13 mouse cellular contexts compared by ENCODE assay signal in the genomic region with DNA sequence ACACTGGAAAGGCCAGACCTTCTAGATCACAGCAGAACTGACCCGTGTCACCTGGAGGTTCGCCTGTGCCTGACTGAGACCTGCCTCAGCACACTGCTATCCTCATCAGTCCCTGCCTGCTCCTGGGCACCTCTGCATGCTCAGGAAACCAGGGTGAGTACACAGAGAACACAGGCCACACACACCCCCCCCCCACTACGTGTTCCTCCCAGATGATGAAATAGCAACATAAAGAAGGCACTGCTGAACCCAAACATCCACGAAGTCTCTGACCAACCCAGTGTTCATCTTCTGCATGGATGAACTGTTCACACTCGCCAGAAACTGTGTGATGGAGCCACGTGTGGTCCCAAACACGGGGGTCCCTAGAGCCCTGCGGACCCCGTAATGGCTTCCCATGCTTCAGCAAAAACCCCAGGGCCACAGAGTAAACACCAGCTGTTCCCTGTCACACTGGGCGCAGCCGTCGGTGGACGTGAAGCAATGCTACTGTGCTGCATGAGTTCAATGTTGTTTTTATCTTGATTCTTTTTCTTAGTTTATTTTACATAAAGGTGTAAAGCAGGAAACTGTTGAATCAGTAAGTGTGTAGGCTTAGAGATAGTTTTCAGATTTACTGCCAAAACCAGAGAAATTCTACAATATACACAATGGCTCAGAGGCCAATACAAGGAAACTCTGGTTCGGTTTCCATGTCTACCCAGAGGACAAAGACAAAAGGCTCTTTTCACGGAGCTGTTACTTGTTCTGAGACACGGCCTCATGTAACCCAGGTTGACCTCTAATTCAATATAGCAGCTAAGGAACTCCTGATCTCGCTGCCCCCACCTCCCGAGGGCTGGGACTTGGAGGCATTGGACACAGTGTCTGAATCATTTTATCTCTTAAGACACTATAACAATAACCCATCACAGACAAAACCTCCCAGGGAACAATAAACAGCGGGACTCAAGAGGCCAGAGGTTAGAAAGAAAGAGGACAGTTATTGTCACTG. TPM values are rescaled to one million over a fixed set of nuclear protein-coding genes. Genes with fewer than 3 reads are reported as not detected.
DNase-seq lines count a peak whose midpoint lies in the region; ATAC-seq and TF ChIP-seq lines count a peak whose summit lies in the region.
"Had no signal": no experiment of that assay in that cellular context is flagged by ENCODE, and none has a peak within 500 bp of the region (broad histone marks: within the 10 kb centered on the region; RNA-seq: fewer than 3 reads in every experiment).

No protein-coding gene starts in this region.

- no peaks in the 10 kb centered on the region for H3K9me3 ChIP-seq in forebrain, postnatal 0 days (ENCODE audit: low read length)

- no peaks in the 10 kb centered on the region for H3K4me1 ChIP-seq in forebrain, postnatal 0 days (ENCODE audit: insufficient read depth)

- no peak overlapping the region for H3K4me2 ChIP-seq in forebrain, postnatal 0 days (ENCODE audit: low read depth)

- no peak overlapping the region for H3K9ac ChIP-seq in forebrain, postnatal 0 days

- no peak for TF ChIP-seq CTCF in forebrain, postnatal 0 days (IDR thresholded peaks at IDR 0.05; ENCODE audit: low read depth)

- peak; percentile 65 for ATAC-seq in forebrain, postnatal 0 days

- H3K27me3 ChIP-seq in forebrain, postnatal 0 days (ENCODE audit: insufficient read depth, low read length), result no peaks in the 10 kb centered on the region

- no peak overlapping the region for H3K4me3 ChIP-seq in forebrain, postnatal 0 days (ENCODE audit: low read depth, low read length)
- H3K4me3 ChIP-seq: left cerebral cortex, adult 2 months had no signal

- H3K36me3 ChIP-seq in forebrain, postnatal 0 days (ENCODE audit: insufficient read depth), result peaks cover 54% of the 10 kb centered on the region

- peak; percentile 42 to 56 for DNase-seq in kidney, postnatal 4 days
- DNase-seq in kidney, postnatal 25 days, result no peak
- DNase-seq in testis, postnatal 14 days (ENCODE audit: low spot score), result peak; percentile 60
- no peak for DNase-seq in testis, postnatal 10 days (ENCODE audit: low spot score)
- no peak for DNase-seq in forebrain, postnatal 0 days
- no peak for DNase-seq in MN1 (ENCODE audit: low spot score)
- no peak for DNase-seq in cerebellum, postnatal 4 days (ENCODE audit: low spot score in 2 of 2)
- DNase-seq: adrenal gland, postnatal 14 days; heart, postnatal 36 days; kidney, adult 9 months; liver; right cerebral cortex, postnatal 25 days had no signal

- no peak overlapping the region for H3K27ac ChIP-seq in forebrain, postnatal 0 days (ENCODE audit: low read depth, low read length)
- H3K27ac ChIP-seq: left cerebral cortex, adult 2 months had no signal

- WGBS in forebrain, postnatal 0 days, result 41% methylated on average over 19 of the region's 19 CpGs

RNA-seq across cellular contexts. Expression of gene Lgmn, which starts 43.3 kb away (rescaled TPM):
- total RNA-seq in forebrain, postnatal 0 days (2014; rRNA removed), result 79.6 and 88.1 TPM in 2 replicates
- 121 and 139 TPM in 2 replicates for polyA plus RNA-seq in forebrain, postnatal 0 days (2015; fragmentation: Nextera tagmentation; extraction: Ambion mirVana)

Comparison
In these comparisons a context has a peak if more than half of its experiments do, and no peak if none do; other contexts are left out.
1. DNase-seq: peak in kidney, postnatal 4 days (2 of 2) and testis, postnatal 14 days (single experiment); none in kidney, postnatal 25 days (0 of 2), testis, postnatal 10 days (single experiment), forebrain, postnatal 0 days (single experiment), MN1 (single experiment) and cerebellum, postnatal 4 days (0 of 2).